Mouse (Mus musculus) midbrain, embryonic 10.5 days (tissue): ENCODE data around the gene Reg3b. TPM values are rescaled to one million over a fixed set of nuclear protein-coding genes. Genes with fewer than 3 reads are reported as not detected.
"Not testable (repeated sequence)": the region's sequence is repeated elsewhere in the genome, so short reads cannot be mapped to it uniquely, and the experiment has no call there.

Experiments used
- DNase-seq: peaks from one replicate; pipeline ENCODE4 v3.0.0-alpha.2; 2017; ENCODE audit warnings: low spot score
- H3K27ac ChIP-seq: fragments of 300-500 bp; sonication (generic); replicated peaks from 2 replicates; pipeline ENCODE4 v1.5.1; 2016; ENCODE audit warnings: mild to moderate bottlenecking
- H3K27me3 ChIP-seq: fragments of 300-500 bp; sonication (generic); 2 replicates; pipeline ENCODE4 v1.6.1; 2016; ENCODE audit warnings: low read depth, mild to moderate bottlenecking; ENCODE audit not compliant: poor library complexity, severe bottlenecking
- H3K36me3 ChIP-seq: fragments of 300-500 bp; sonication (generic); 2 replicates; pipeline ENCODE4 v1.6.1; 2016; ENCODE audit warnings: mild to moderate bottlenecking, moderate library complexity
- H3K4me1 ChIP-seq: fragments of 300-500 bp; sonication (generic); 2 replicates; pipeline ENCODE4 v1.6.1; 2016
- H3K4me3 ChIP-seq: fragments of 300-500 bp; sonication (generic); 2 replicates; pipeline ENCODE4 v1.5.1; 2016; ENCODE audit warnings: mild to moderate bottlenecking, moderate library complexity
- H3K9me3 ChIP-seq: fragments of 300-500 bp; sonication (generic); replicated peaks from 2 replicates; pipeline ENCODE4 v1.6.1; 2016; ENCODE audit warnings: mild to moderate bottlenecking
- WGBS: fragments of 180-500 bp; shearing (Covaris S2); methylation state at CpG from one replicate; pipeline ENCODE4 v1.1.7; 2016; 5-methylcytosine and 5-hydroxymethylcytosine counted together
- polyA plus RNA-seq: library from polyadenylated mRNA; unstranded; fragments of >200 nt; fragmentation: Nextera tagmentation; extraction: Ambion mirVana; gene quantifications from 2 replicates; pipeline ENCODE4 v1.2.1, GENCODE M21; 2016

Reg3b gene
- polyA plus RNA-seq = not detected in 2 replicates

GRCm38 (mm10) chr6:78370357-78370756 is at the start of gene Reg3b:
Reg3b (plus strand) TSS chr6:78370657.
- Histone ChIP-seq H3K4me3 (no peak within 1 kb of the TSS), H3K27me3 (no peaks in the 10 kb centered on the region), H3K4me1 (no peaks in the 10 kb centered on the region), H3K36me3 (no peaks in the 10 kb centered on the region), H3K9me3 (no peaks in the 10 kb centered on the region), H3K27ac (no peak within 1 kb of the TSS)
- no peak for DNase-seq
- WGBS = 88% methylated on average over 2 of the region's 2 CpGs

GRCm38 (mm10) chr6:78327798-78328197 is 42.7 kb upstream of the Reg3b start:
- Histone ChIP-seq H3K36me3 (no peaks in the 10 kb centered on the region), H3K9me3 (no peaks in the 10 kb centered on the region), H3K4me3 (no peak overlapping the region), H3K4me1 (no peaks in the 10 kb centered on the region), H3K27me3 (no peaks in the 10 kb centered on the region), H3K27ac (no peak overlapping the region)
- DNase-seq = no peak

- H3K36me3 ChIP-seq = no peaks in the 10 kb centered on the region
- no peak overlapping the region for H3K27ac ChIP-seq
- no peaks in the 10 kb centered on the region for H3K27me3 ChIP-seq
- H3K4me3 ChIP-seq = no peak overlapping the region
- no peaks in the 10 kb centered on the region for H3K4me1 ChIP-seq
- 66% methylated on average over 2 of the region's 2 CpGs for WGBS
- no peaks in the 10 kb centered on the region for H3K9me3 ChIP-seq
- DNase-seq = no peak
These were observed 41.3 kb upstream of the Reg3b start for GRCm38 (mm10) chr6:78329166-78329565.

GRCm38 (mm10) chr6:78331919-78332569 is 38.4 kb upstream of the Reg3b start:
- Histone ChIP-seq H3K27me3 (no peaks in the 10 kb centered on the region), H3K4me1 (no peaks in the 10 kb centered on the region), H3K4me3 (no peak overlapping the region), H3K27ac (no peak overlapping the region), H3K36me3 (no peaks in the 10 kb centered on the region), H3K9me3 (no peaks in the 10 kb centered on the region)
- 41% methylated on average over 7 of the region's 7 CpGs for WGBS
- DNase-seq = no peak

GRCm38 (mm10) chr6:78340296-78340695 is 30.2 kb upstream of the Reg3b start:
- DNase-seq = no peak
- H3K9me3 ChIP-seq = no peaks in the 10 kb centered on the region

GRCm38 (mm10) chr6:78341689-78342088 is 28.8 kb upstream of the Reg3b start:
- Histone ChIP-seq H3K4me1 (no peaks in the 10 kb centered on the region), H3K9me3 (no peaks in the 10 kb centered on the region), H3K27ac (no peak overlapping the region), H3K36me3 (no peaks in the 10 kb centered on the region), H3K27me3 (no peaks in the 10 kb centered on the region), H3K4me3 (no peak overlapping the region)
- 86% methylated on average over 2 of the region's 2 CpGs for WGBS
- no peak for DNase-seq

More at GRCm38 (mm10) chr6:78340296-78340695, 30.2 kb upstream of the Reg3b start:
- Histone ChIP-seq H3K4me3 (no peak overlapping the region), H3K4me1 (no peaks in the 10 kb centered on the region), H3K36me3 (no peaks in the 10 kb centered on the region), H3K27me3 (no peaks in the 10 kb centered on the region), H3K27ac (no peak overlapping the region)

GRCm38 (mm10) chr6:78361971-78362563 is 8.4 kb upstream of the Reg3b start:
- H3K27ac ChIP-seq = no peak overlapping the region
- H3K36me3 ChIP-seq = no peaks in the 10 kb centered on the region
- H3K9me3 ChIP-seq = no peaks in the 10 kb centered on the region
- H3K27me3 ChIP-seq = no peaks in the 10 kb centered on the region
- no peak for DNase-seq
- H3K4me3 ChIP-seq = no peak overlapping the region
- no peaks in the 10 kb centered on the region for H3K4me1 ChIP-seq
- 77% methylated on average over 2 of the region's 2 CpGs for WGBS

GRCm38 (mm10) chr6:78378765-78379164 is 8.3 kb downstream of the Reg3b start, which contains the start of gene Reg3d:
Reg3d (minus strand) TSS chr6:78378865.
- Histone ChIP-seq H3K27me3 (no peaks in the 10 kb centered on the region), H3K36me3 (no peaks in the 10 kb centered on the region), H3K4me1 (no peaks in the 10 kb centered on the region), H3K4me3 (no peak within 1 kb of the TSS), H3K27ac (no peak within 1 kb of the TSS), H3K9me3 (no peaks in the 10 kb centered on the region)
- DNase-seq = no peak
- WGBS = 86% methylated on average over 2 of the region's 2 CpGs

- H3K4me1 ChIP-seq = no peaks in the 10 kb centered on the region
- no peaks in the 10 kb centered on the region for H3K36me3 ChIP-seq
- no peak within 1 kb of the TSS for H3K4me3 ChIP-seq
- DNase-seq = no peak
- no peaks in the 10 kb centered on the region for H3K27me3 ChIP-seq
- H3K27ac ChIP-seq = no peak within 1 kb of the TSS
- no peaks in the 10 kb centered on the region for H3K9me3 ChIP-seq
These were observed 10.0 kb downstream of the Reg3b start, which contains the start of gene Reg3a for GRCm38 (mm10) chr6:78380409-78380808. Reg3a (plus strand) TSS chr6:78380709.

- WGBS = 93% methylated on average over 3 of the region's 3 CpGs
- no peak for DNase-seq
- Histone ChIP-seq H3K9me3 (no peaks in the 10 kb centered on the region), H3K4me1 (no peaks in the 10 kb centered on the region), H3K27ac (no peak overlapping the region), H3K36me3 (no peaks in the 10 kb centered on the region), H3K4me3 (no peak overlapping the region), H3K27me3 (no peaks in the 10 kb centered on the region)
These were observed 15.2 kb downstream of the Reg3b start for GRCm38 (mm10) chr6:78385609-78386008.

- H3K9me3 ChIP-seq, H3K36me3 ChIP-seq, H3K27me3 ChIP-seq, H3K27ac ChIP-seq, DNase-seq, H3K4me3 ChIP-seq, H3K4me1 ChIP-seq: not testable (repeated sequence)
- WGBS = 94% methylated on average over 5 of the region's 17 CpGs
These were observed 24.9 kb downstream of the Reg3b start, which contains the start of gene Reg2 for GRCm38 (mm10) chr6:78395323-78395722. Reg2 (plus strand) TSS chr6:78395623.

GRCm38 (mm10) chr6:78422411-78422810 is 52.0 kb downstream of the Reg3b start, which contains the start of gene Reg1:
Reg1 (plus strand) TSS chr6:78422711.
- H3K27ac ChIP-seq, H3K36me3 ChIP-seq: not testable (repeated sequence)

More at GRCm38 (mm10) chr6:78422411-78422810, 52.0 kb downstream of the Reg3b start, which contains the start of gene Reg1:
- H3K9me3 ChIP-seq, H3K27me3 ChIP-seq, DNase-seq, H3K4me3 ChIP-seq, H3K4me1 ChIP-seq: not testable (repeated sequence)
